Mouse (Mus musculus) stomach, embryonic 14.5 days (tissue): Measurements from ENCODE around the gene Tbc1d2. TPM values are rescaled to one million over a fixed set of nuclear protein-coding genes. Genes with fewer than 3 reads are reported as not detected.
"Not testable (repeated sequence)": the region's sequence is repeated elsewhere in the genome, so short reads cannot be mapped to it uniquely, and the experiment has no call there.

ENCODE experiments used
- ATAC-seq: fragments of 200-750 bp; cut with Nextera tagmentation; 2 replicates; pipeline ENCODE4 v1.8.0; 2017; ENCODE audit warnings: low read depth, moderate TSS enrichment; ENCODE audit not compliant: insufficient number of reproducible peaks, insufficient read depth, low FRiP score
- H3K27ac ChIP-seq: fragments of 300-500 bp; sonication (generic); 2 replicates; pipeline ENCODE4 v1.5.1; 2014; ENCODE audit warnings: mild to moderate bottlenecking, low read length, moderate library complexity, mixed read lengths
- H3K27me3 ChIP-seq: fragments of 300-500 bp; sonication (generic); 2 replicates; pipeline ENCODE4 v1.6.1; 2014; ENCODE audit warnings: low read length, control low read depth, mixed read lengths; ENCODE audit not compliant: control insufficient read depth, insufficient read depth
- H3K36me3 ChIP-seq: fragments of 300-500 bp; sonication (generic); 2 replicates; pipeline ENCODE4 v1.6.1; 2014; ENCODE audit warnings: mild to moderate bottlenecking, control low read depth, low read length, moderate library complexity, mixed read lengths; ENCODE audit not compliant: control insufficient read depth, insufficient read depth
- H3K4me1 ChIP-seq: fragments of 300-500 bp; sonication (generic); 2 replicates; pipeline ENCODE4 v1.6.1; 2014; ENCODE audit warnings: low read length, control low read depth, mixed read lengths; ENCODE audit not compliant: control insufficient read depth, insufficient read depth
- H3K4me2 ChIP-seq: fragments of 300-500 bp; sonication (generic); replicated peaks from 2 replicates; pipeline ENCODE4 v1.6.1; 2014; ENCODE audit warnings: low read depth, low read length, control low read depth
- H3K4me3 ChIP-seq: fragments of 300-500 bp; sonication (generic); 2 replicates; pipeline ENCODE4 v1.5.1; 2014; ENCODE audit warnings: low read depth, low read length, control low read depth
- H3K9ac ChIP-seq: fragments of 300-500 bp; sonication (generic); replicated peaks from 2 replicates; pipeline ENCODE4 v1.6.1; 2014; ENCODE audit warnings: low read depth, mild to moderate bottlenecking, control low read depth, low read length, moderate library complexity, mixed read lengths
- H3K9me3 ChIP-seq: fragments of 300-500 bp; sonication (generic); 2 replicates; pipeline ENCODE4 v1.6.1; 2016; ENCODE audit warnings: low read depth, low read length, control low read depth; ENCODE audit not compliant: control insufficient read depth
- WGBS: fragments of 180-500 bp; shearing (Covaris S2); extraction: QIAGEN DNeasy Blood & Tissue Kit; methylation state at CpG from one replicate; pipeline ENCODE4 v1.1.7; 2014; 5-methylcytosine and 5-hydroxymethylcytosine counted together
- polyA plus RNA-seq: library from polyadenylated mRNA; unstranded; fragments of >200 nt; fragmentation: Nextera tagmentation; extraction: Ambion mirVana; gene quantifications from 2 replicates; pipeline ENCODE4 v1.2.1, GENCODE M21; 2014

The Tbc1d2 gene
- polyA plus RNA-seq, 1 experiment from 2014 or later = 2.3 TPM

DNA sequence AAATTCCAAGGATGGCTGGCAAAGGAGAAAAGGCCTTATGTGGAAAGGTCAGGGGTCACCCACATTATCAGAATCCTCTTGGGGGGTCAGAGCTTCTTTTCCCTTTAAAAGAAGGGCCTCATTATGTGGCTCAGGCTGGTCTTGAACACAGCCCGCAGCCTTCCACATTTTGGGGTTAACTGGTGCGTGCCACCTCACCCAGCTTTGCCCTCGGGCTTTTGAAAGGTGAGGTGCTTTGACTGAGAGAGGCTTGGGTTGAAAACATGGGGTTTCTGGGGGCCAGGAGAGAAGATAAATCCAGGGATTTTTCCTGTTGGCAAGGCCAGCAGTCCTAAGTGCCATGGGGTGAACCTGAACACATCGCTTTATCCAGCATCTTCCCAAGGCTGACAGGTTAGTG lies 63.5 kb downstream of the Tbc1d2 start:
- Histone ChIP-seq H3K9me3 (no peaks in the 10 kb centered on the region), H3K36me3 (no peaks in the 10 kb centered on the region), H3K4me2 (no peak overlapping the region), H3K27me3 (no peaks in the 10 kb centered on the region), H3K27ac (no peak overlapping the region), H3K9ac (no peak overlapping the region), H3K4me1 (no peaks in the 10 kb centered on the region), H3K4me3 (no peak overlapping the region)
- 77% methylated on average over 4 of the region's 4 CpGs for WGBS
- ATAC-seq = no peak

DNA sequence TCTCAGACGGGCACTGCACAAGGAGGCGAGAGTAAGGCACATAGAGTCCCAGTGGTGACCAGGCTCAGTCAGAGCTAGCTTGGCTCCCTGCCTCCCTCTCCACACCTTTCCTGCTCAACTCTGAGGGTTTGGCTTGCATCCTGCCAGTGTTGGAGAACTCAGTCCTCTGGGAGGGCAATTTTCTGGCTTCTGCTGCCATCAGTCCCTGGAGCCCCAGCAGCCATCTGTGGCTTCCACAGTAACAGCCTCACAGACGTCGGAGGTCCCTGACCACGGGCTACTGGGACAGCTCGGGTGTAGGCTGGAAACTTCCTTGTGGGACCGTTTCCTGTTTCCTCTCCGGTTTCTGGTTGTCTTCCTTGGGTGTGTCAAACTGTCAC lies 64.2 kb downstream of the Tbc1d2 start:
- H3K27ac ChIP-seq = no peak overlapping the region
- no peak for ATAC-seq
- no peaks in the 10 kb centered on the region for H3K4me1 ChIP-seq
- no peaks in the 10 kb centered on the region for H3K9me3 ChIP-seq
- H3K4me3 ChIP-seq = no peak overlapping the region
- no peak overlapping the region for H3K4me2 ChIP-seq
- H3K36me3 ChIP-seq = no peaks in the 10 kb centered on the region
- H3K9ac ChIP-seq = no peak overlapping the region
- WGBS = 74% methylated on average over 8 of the region's 8 CpGs
- H3K27me3 ChIP-seq = no peaks in the 10 kb centered on the region

DNA sequence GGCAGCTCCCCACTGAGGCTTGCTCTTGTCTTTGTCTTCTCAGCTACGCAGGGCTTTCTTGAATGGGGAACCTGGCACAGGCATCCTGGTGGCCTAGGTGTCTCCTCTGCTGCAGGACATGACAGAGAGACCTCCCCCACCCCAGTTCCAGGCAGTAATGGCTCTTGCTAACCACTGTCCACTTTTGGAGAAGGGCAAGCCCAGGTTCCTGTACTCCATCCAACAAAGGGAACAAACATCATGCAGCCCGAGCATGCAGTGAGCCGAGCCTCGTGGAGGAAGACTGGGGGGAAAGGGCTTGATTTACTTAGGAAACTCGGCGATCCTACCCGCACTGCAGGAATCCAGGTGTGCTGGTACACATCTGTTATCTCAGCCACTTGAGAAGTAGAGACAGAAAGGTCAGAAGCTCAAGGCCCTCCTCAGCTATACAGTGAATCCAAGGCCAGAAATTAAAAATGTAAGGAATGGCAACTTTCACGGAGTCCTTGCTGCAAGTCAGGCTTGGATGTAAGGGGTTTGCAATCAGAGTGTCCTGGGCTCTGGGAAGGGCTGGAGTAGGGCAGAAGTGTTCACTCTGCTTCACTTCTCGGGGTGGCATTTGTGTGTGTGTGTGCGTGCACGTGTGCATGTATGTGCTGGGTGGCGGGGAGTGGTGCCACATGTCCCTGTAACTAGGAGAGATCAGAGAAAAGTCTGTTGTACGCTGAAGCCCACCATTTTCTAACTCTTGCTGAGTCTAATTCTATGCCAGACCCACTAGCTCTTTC lies 64.8 kb downstream of the Tbc1d2 start:
- Histone ChIP-seq H3K4me3 (no peak overlapping the region), H3K36me3 (no peaks in the 10 kb centered on the region), H3K9ac (no peak overlapping the region), H3K4me2 (no peak overlapping the region), H3K27ac (no peak overlapping the region), H3K9me3 (no peaks in the 10 kb centered on the region), H3K27me3 (no peaks in the 10 kb centered on the region), H3K4me1 (no peaks in the 10 kb centered on the region)
- WGBS = 70% methylated on average over 13 of the region's 13 CpGs
- ATAC-seq = no peak

DNA sequence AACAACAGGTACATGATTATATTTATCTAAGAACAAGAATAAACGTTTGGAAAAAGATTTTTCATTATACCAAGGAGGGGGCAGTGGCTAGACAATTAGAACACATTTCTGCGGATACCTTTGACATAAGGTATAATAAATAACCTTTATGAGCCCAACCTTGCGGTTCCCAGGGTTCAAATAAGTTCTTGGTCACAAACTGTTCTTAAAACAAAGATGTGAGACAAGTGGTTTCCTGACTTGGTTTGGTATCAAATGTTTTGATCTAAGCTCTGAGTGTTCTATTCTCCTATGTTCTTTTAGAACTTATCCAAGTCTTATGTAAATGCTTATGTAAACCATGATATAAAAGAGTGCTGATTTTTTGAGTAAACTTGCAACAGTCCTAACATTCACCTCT lies 65.5 kb downstream of the Tbc1d2 start:
- H3K4me2 ChIP-seq, H3K4me3 ChIP-seq, H3K9ac ChIP-seq, ATAC-seq, H3K27ac ChIP-seq, H3K4me1 ChIP-seq, H3K27me3 ChIP-seq, H3K36me3 ChIP-seq, H3K9me3 ChIP-seq: not testable (repeated sequence)
- WGBS = 34% methylated on average over 3 of the region's 3 CpGs

DNA sequence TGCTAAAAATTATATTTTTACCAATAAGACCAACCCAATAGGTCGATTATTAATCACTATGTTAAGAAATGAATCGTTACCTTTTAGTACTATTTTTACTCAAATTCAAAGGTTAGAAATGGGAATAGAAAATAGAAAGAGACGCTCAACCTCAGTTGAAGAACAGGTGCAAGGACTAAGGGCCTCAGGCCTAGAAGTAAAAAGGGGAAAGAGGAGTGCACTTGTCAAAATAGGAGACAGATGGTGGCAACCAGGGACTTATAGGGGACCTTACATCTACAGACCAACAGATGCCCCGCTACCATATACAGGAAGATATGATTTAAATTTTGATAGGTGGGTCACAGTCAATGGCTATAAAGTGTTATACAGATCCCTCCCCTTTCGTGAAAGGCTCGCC lies 65.9 kb downstream of the Tbc1d2 start:
- H3K36me3 ChIP-seq, H3K4me2 ChIP-seq, H3K27me3 ChIP-seq, H3K4me3 ChIP-seq, H3K27ac ChIP-seq, ATAC-seq, H3K9ac ChIP-seq, H3K9me3 ChIP-seq, H3K4me1 ChIP-seq: not testable (repeated sequence)
- 73% methylated on average over 2 of the region's 6 CpGs for WGBS

DNA sequence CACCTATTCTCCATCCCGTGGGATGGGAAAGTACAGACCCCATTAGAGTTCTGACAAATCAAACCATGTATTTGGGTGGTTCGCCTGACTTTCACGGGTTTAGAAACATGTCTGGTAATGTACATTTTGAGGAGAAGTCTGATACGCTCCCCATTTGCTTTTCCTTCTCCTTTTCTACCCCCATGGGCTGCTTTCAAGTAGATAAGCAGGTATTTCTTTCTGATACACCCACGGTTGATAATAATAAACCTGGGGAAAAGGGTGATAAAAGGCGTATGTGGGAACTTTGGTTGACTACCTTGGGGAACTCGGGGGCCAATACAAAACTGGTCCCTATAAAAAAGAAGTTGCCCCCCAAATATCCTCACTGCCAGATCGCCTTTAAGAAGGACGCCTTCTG lies 68.0 kb downstream of the Tbc1d2 start:
- H3K9me3 ChIP-seq, ATAC-seq, H3K9ac ChIP-seq, H3K27ac ChIP-seq, H3K4me2 ChIP-seq, H3K36me3 ChIP-seq, H3K27me3 ChIP-seq, H3K4me3 ChIP-seq, H3K4me1 ChIP-seq: not testable (repeated sequence)
- WGBS = 88% methylated on average over 9 of the region's 9 CpGs

DNA sequence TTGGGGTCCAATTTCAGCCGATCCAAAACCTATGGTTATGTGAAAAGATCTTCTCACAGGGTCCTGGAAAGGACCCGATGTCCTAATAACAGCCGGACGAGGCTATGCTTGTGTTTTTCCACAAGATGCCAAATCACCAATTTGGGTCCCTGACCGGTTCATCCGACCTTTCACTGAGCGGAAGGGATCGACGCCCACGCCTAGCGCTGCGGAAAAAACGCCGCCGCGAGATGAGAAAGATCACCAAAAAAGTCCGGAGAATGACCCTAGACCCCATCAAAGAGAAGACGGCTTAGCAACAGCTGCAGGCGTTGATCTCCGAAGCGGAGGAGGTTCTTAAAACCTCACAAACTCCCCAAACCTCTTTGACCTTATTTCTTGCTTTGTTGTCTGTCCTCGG lies 68.4 kb downstream of the Tbc1d2 start:
- not testable (repeated sequence) for H3K27ac ChIP-seq, H3K4me1 ChIP-seq, H3K4me3 ChIP-seq, H3K4me2 ChIP-seq, H3K9me3 ChIP-seq, ATAC-seq, H3K9ac ChIP-seq, H3K27me3 ChIP-seq, H3K36me3 ChIP-seq
- 94% methylated on average over 22 of the region's 22 CpGs for WGBS

DNA sequence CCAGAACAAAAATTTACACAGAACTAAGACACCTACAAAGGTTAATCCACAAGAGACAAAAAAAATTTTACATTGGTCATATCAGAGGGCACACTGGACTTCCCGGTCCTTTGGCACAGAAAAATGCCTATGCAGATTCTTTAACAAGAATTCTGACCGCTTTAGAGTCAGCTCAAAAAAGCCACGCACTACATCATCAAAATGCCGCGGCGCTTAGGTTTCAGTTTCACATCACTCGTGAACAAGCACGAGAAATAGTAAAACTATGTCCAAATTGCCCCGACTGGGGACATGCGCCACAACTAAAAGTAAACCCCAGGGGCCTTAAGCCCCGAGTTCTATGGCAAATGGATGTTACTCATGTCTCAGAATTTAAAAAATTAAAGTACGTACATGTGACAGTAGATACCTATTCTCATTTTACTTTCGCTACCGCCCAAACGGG lies 69.2 kb downstream of the Tbc1d2 start:
- not testable (repeated sequence) for H3K9me3 ChIP-seq, H3K4me1 ChIP-seq, H3K9ac ChIP-seq, H3K36me3 ChIP-seq, H3K27me3 ChIP-seq, H3K4me2 ChIP-seq, ATAC-seq, H3K27ac ChIP-seq, H3K4me3 ChIP-seq
- 92% methylated on average over 15 of the region's 15 CpGs for WGBS

DNA sequence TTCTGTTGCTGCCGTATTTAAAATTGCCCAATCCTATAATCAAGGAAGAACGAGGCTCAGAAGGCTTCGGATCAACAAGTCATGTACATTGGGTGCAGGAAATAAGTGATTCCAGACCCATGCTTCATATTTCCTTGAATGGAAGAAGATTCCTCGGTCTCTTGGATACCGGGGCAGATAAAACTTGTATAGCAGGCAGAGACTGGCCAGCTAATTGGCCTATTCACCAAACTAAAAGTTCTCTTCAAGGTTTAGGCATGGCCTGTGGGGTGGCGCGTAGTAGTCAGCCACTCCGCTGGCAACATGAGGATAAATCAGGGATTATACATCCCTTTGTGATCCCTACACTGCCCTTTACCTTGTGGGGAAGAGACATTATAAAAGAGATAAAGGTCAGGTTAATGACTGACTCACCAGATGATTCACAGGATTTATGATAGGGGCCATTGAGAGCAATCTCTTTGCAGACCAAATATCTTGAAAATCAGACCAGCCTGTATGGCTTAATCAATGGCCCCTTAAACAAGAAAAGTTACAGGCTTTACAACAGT lies 71.1 kb downstream of the Tbc1d2 start:
- H3K27me3 ChIP-seq, H3K4me1 ChIP-seq, H3K27ac ChIP-seq, H3K4me2 ChIP-seq, H3K9me3 ChIP-seq, H3K36me3 ChIP-seq, H3K9ac ChIP-seq, H3K4me3 ChIP-seq, ATAC-seq: not testable (repeated sequence)
- 92% methylated on average over 8 of the region's 8 CpGs for WGBS
